Mouse (Mus musculus) intestine, postnatal 0 days (tissue): ENCODE results near the gene Reep6. TPM values are rescaled to one million over a fixed set of nuclear protein-coding genes. Genes with fewer than 3 reads are reported as not detected.

ENCODE experiments used
- ATAC-seq: fragments of 200-750 bp; cut with Nextera tagmentation; 2 replicates; pipeline ENCODE4 v1.8.0; 2017; ENCODE audit warnings: mild to moderate bottlenecking, moderate TSS enrichment, moderate library complexity
- H3K27ac ChIP-seq: fragments of 300-500 bp; sonication (generic); 2 replicates; pipeline ENCODE4 v1.5.1; 2014; ENCODE audit warnings: mild to moderate bottlenecking, low read depth, low read length, moderate library complexity
- H3K27me3 ChIP-seq: fragments of 300-500 bp; sonication (generic); replicated peaks from 2 replicates; pipeline ENCODE4 v1.6.1; 2014; ENCODE audit warnings: low read length, mixed read lengths; ENCODE audit not compliant: control insufficient read depth, insufficient read depth
- H3K36me3 ChIP-seq: fragments of 300-500 bp; sonication (generic); 2 replicates; pipeline ENCODE4 v1.6.1; 2014; ENCODE audit warnings: mild to moderate bottlenecking, moderate library complexity; ENCODE audit not compliant: control insufficient read depth, insufficient read depth
- H3K4me1 ChIP-seq: fragments of 300-500 bp; sonication (generic); replicated peaks from 2 replicates; pipeline ENCODE4 v1.6.1; 2014; ENCODE audit warnings: antibody characterized with exemption, low read length, mixed read lengths; ENCODE audit not compliant: control insufficient read depth, insufficient read depth
- H3K4me2 ChIP-seq: fragments of 300-500 bp; sonication (generic); replicated peaks from 2 replicates; pipeline ENCODE4 v1.6.1; 2014; ENCODE audit warnings: low read depth, mild to moderate bottlenecking, moderate library complexity
- H3K4me3 ChIP-seq: fragments of 300-500 bp; sonication (generic); 2 replicates; pipeline ENCODE4 v1.5.1; 2014; ENCODE audit warnings: low read depth, low read length
- H3K9ac ChIP-seq: fragments of 300-500 bp; sonication (generic); 2 replicates; pipeline ENCODE4 v1.6.1; 2014; ENCODE audit warnings: mild to moderate bottlenecking, low read depth, low read length
- H3K9me3 ChIP-seq: fragments of 300-500 bp; sonication (generic); 2 replicates; pipeline ENCODE4 v1.6.1; 2016; ENCODE audit warnings: mixed run types; ENCODE audit not compliant: control insufficient read depth
- CTCF ChIP-seq: sonication (generic); IDR thresholded peaks from 2 replicates; pipeline ENCODE4 v1.5.1; 2016; ENCODE audit warnings: low read depth, mild to moderate bottlenecking, control low read depth, antibody characterized with exemption, moderate library complexity
- WGBS: fragments of 180-500 bp; shearing (Covaris S2); extraction: QIAGEN DNeasy Blood & Tissue Kit; methylation state at CpG from one replicate; pipeline ENCODE4 v1.1.7; 2014; 5-methylcytosine and 5-hydroxymethylcytosine counted together
- polyA plus RNA-seq: library from polyadenylated mRNA; unstranded; fragments of >200 nt; fragmentation: Nextera tagmentation; extraction: Ambion mirVana; gene quantifications from 2 replicates; pipeline ENCODE4 v1.2.1, GENCODE M21; 2015

The Reep6 gene
- polyA plus RNA-seq, 1 experiment from 2014 or later, result 261 TPM

GRCm38 (mm10) chr10:80295618-80296425 lies 33.9 kb upstream of the Reep6 start, which contains the start of gene Apc2:
Gene Apc2, plus strand, starts transcription at chr10:80295977.
- peak within 1 kb of the TSS; percentile 22; the same call in 1 of the 2 replicates for H3K9ac ChIP-seq
- TF ChIP-seq CTCF, result peak; percentile 82
- peaks cover 29% of the 10 kb centered on the region for H3K27me3 ChIP-seq
- H3K36me3 ChIP-seq, result peaks cover 17% of the 10 kb centered on the region; the same call in 1 of the 2 replicates
- WGBS, result 2% methylated on average over 25 of the region's 26 CpGs
- no peaks in the 10 kb centered on the region for H3K4me1 ChIP-seq
- H3K9me3 ChIP-seq, result no peaks in the 10 kb centered on the region
- ATAC-seq, result peak; percentile 25; the same call in 1 of the 2 replicates
- H3K4me3 ChIP-seq, result peak within 1 kb of the TSS; percentile 33
- peak within 1 kb of the TSS; percentile 68 for H3K4me2 ChIP-seq
- no peak within 1 kb of the TSS for H3K27ac ChIP-seq

GRCm38 (mm10) chr10:80296824-80297223 lies 32.9 kb upstream of the Reep6 start:
- WGBS, result 84% methylated on average over 5 of the region's 5 CpGs
- H3K27me3 ChIP-seq, result peaks cover 39% of the 10 kb centered on the region
- H3K9me3 ChIP-seq, result no peaks in the 10 kb centered on the region
- H3K27ac ChIP-seq, result no peak overlapping the region
- H3K9ac ChIP-seq, result no peak overlapping the region
- peaks cover 17% of the 10 kb centered on the region; the same call in 1 of the 2 replicates for H3K36me3 ChIP-seq
- no peak for ATAC-seq
- no peak for TF ChIP-seq CTCF
- peak overlapping the region; percentile 13; the same call in 1 of the 2 replicates for H3K4me2 ChIP-seq
- H3K4me3 ChIP-seq, result no peak overlapping the region
- H3K4me1 ChIP-seq, result no peaks in the 10 kb centered on the region

- TF ChIP-seq CTCF, result 0 out of 2 replicates have a peak, but pooled peaks have one; percentile 2
- H3K9me3 ChIP-seq, result no peaks in the 10 kb centered on the region
- H3K4me3 ChIP-seq, result no peak overlapping the region
- ATAC-seq, result no peak
- no peak overlapping the region for H3K4me2 ChIP-seq
- no peak overlapping the region for H3K9ac ChIP-seq
- 60% methylated on average over 8 of the region's 8 CpGs for WGBS
- H3K27ac ChIP-seq, result no peak overlapping the region
- peaks cover 17% of the 10 kb centered on the region; the same call in 1 of the 2 replicates for H3K36me3 ChIP-seq
- H3K27me3 ChIP-seq, result peaks cover 48% of the 10 kb centered on the region
- H3K4me1 ChIP-seq, result no peaks in the 10 kb centered on the region
These were observed 32.1 kb upstream of the Reep6 start for GRCm38 (mm10) chr10:80297526-80298133.

GRCm38 (mm10) chr10:80298571-80299281 lies 31.0 kb upstream of the Reep6 start:
- Histone ChIP-seq H3K27ac (no peak overlapping the region), H3K4me1 (no peaks in the 10 kb centered on the region), H3K27me3 (peaks cover 50% of the 10 kb centered on the region), H3K9ac (no peak overlapping the region), H3K4me3 (no peak overlapping the region; the same call in 1 of the 2 replicates), H3K4me2 (no peak overlapping the region), H3K36me3 (peaks cover 14% of the 10 kb centered on the region; the same call in 1 of the 2 replicates), H3K9me3 (no peaks in the 10 kb centered on the region)
- peak; percentile 38; the same call in 1 of the 2 replicates for TF ChIP-seq CTCF
- no peak for ATAC-seq
- WGBS, result 7% methylated on average over 26 of the region's 26 CpGs

- H3K27me3 ChIP-seq, result peaks cover 56% of the 10 kb centered on the region
- H3K9ac ChIP-seq, result no peak overlapping the region
- no peak overlapping the region; the same call in 1 of the 2 replicates for H3K4me3 ChIP-seq
- WGBS, result 14% methylated on average over 15 of the region's 15 CpGs
- H3K4me1 ChIP-seq, result no peaks in the 10 kb centered on the region
- no peak overlapping the region for H3K27ac ChIP-seq
- peaks cover 8% of the 10 kb centered on the region; the same call in 1 of the 2 replicates for H3K36me3 ChIP-seq
- no peak overlapping the region for H3K4me2 ChIP-seq
- H3K9me3 ChIP-seq, result no peaks in the 10 kb centered on the region
- no peak for ATAC-seq
- TF ChIP-seq CTCF, result no peak
These were observed 30.5 kb upstream of the Reep6 start for GRCm38 (mm10) chr10:80299301-80299700.

GRCm38 (mm10) chr10:80299824-80300223 lies 29.9 kb upstream of the Reep6 start:
- no peak for ATAC-seq

More at GRCm38 (mm10) chr10:80299824-80300223, 29.9 kb upstream of the Reep6 start:
- Histone ChIP-seq H3K27ac (no peak overlapping the region), H3K9ac (no peak overlapping the region), H3K4me1 (no peaks in the 10 kb centered on the region), H3K36me3 (0 out of 2 replicates have a peak, but pooled peaks cover 3% of the 10 kb centered on the region), H3K4me2 (no peak overlapping the region), H3K9me3 (no peaks in the 10 kb centered on the region), H3K27me3 (peaks cover 61% of the 10 kb centered on the region), H3K4me3 (no peak overlapping the region)
- 58% methylated on average over 10 of the region's 10 CpGs for WGBS
- no peak for TF ChIP-seq CTCF
